Mouse (Mus musculus) ES-E14 (cell line): ENCODE measurements around the gene Casq1.

Experiments used
- CHD2 ChIP-seq: IDR thresholded peaks from 2 replicates; pipeline ENCODE4 v1.6.1; 2014; ENCODE audit warnings: mild to moderate bottlenecking, low read depth, low read length, inconsistent platforms
- HCFC1 ChIP-seq: IDR thresholded peaks from 2 replicates; pipeline ENCODE4 v1.6.1; 2012; ENCODE audit warnings: low read length, inconsistent platforms, borderline replicate concordance; ENCODE audit not compliant: insufficient read depth
- MAFK ChIP-seq: IDR thresholded peaks from 2 replicates; pipeline ENCODE4 v1.6.1; 2014; ENCODE audit warnings: mild to moderate bottlenecking, low read depth, low read length, inconsistent platforms; ENCODE audit not compliant: insufficient read depth
- ZC3H11A ChIP-seq: IDR thresholded peaks from 2 replicates; pipeline ENCODE4 v1.6.1; 2012; ENCODE audit warnings: low read depth, mild to moderate bottlenecking, inconsistent platforms, low read length, borderline replicate concordance
- ZNF384 ChIP-seq: IDR thresholded peaks from 2 replicates; pipeline ENCODE4 v1.6.1; 2012; ENCODE audit warnings: low read depth, low read length, inconsistent platforms

- TF ChIP-seq MAFK (no peak), ZNF384 (no peak), HCFC1 (no peak), CHD2 (no peak), ZC3H11A (no peak)
These were observed 9.5 kb upstream of the Casq1 start for GRCm38 (mm10) chr1:172229215-172229614.
